Mouse (Mus musculus): ENCODE results near the gene Ecsit. TPM values are rescaled to one million over a fixed set of nuclear protein-coding genes. Genes with fewer than 3 reads are reported as not detected.

Ecsit gene
- polyA plus RNA-seq (2015; fragmentation: Illumina TruSeq; extraction: RNeasy Lipid Tissue Mini Kit (QIAGEN cat#74804); ENCODE audit: insufficient read depth, low replicate concordance): 12.2 TPM

DNA sequence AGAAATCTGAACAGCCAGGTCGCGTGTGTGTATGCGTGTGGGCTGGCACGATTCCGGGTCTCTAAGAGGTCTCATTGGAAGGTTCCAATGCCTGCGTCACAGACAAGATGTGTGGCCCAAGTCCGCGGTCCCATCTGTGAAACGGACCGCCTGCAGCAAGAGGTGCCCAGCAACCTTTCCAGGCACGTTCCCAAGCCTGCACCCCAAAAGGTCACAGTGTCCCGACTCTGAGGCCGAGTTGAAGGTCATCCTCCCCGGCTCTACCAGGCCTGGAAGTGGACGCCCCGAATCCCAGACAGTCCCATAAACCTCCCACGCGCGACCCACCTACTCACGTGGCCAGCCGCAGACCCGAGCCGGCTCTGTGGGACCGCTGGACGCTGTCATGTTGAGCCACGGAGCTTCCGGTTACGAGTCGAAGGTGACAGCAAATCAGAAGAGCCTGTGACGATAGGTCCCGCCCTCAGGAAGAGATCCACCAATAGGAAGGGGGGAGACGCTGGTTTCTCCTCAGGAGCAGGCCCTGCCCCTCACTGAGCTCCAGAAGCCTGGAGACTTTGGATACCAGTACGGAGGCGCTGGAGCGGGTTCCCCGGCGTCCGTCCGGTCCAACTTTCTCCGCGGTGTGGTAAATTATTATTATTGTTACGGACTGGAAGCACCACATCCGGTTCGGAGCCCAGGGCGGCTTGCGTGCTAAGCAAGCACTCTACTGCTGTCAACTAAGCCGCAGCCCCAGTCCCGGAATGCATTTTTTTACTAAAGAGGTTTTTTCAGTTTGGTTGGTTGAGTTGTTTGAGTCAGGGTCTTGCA is at the start of gene Ecsit:
Gene Ecsit, minus strand, starts transcription at position 417 of the 813 bp plus-strand sequence.

DNA sequence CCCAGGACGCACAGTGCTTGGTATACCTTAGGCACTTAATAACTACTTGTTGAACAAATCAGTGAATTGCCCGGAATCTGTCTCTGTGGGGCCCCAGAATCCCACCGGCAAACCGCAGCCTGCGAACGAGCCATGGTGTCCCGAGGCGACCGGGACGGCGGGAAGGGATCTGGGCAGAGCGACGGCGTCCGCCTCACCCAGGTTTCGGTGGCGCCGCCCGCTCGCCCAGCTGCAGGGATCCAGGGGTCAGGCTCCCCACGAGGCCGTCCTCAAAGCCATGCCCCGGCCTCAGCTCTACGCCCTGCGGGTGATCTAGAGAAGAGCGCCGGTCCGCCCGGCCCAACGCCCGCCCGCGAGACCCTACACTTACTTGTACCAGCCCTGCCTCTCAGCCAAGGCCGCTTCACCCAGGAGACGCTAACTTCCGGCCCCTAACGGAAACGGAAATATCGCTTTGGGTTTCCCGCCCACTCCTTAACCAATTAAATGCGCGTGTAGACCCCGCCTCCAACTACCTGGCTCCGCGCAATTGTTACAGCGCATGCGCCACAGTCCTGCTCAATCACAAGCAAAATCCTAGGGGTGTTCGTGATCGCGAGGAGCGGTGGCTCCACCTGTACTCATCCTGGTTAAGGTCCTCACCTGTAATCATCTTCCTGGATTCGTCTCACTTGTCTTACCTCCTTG is 31.6 kb upstream of the Ecsit start, which contains the start of gene Elof1:
Gene Elof1, minus strand, starts transcription at position 433 of the 687 bp plus-strand sequence.

DNA sequence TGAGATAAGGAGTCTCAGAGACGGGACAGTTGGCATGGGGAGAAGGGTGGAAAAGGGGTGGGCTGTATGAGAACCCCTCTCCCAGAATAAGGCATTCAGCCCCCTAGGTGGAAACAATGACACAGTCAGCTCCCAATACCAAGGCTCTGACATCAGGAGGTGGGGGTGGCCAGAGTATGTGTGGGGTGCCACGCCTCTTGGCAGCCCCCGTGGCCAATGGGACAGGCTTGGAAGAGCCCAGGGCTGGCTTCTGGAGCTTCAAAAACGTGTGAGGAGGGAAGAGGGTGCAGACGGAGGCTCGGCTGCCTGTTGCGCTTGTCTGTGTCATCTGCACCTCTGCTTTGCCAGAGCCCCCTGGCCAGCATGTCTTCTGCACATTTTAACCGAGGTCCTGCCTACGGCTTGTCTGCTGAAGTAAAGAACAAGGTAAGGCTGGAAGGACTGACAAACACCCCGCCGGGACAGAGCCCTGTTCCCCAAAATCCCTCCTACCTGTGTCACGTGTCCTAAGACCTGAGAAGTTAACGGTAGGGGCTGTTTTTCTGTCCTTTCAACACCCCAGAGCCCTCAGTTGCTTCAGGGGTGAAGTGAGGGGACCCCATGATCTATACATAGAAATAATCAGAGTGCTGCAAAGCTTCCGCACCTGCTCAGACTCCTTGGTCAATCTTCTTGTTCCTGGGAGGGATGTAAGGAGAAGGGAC is 13.9 kb upstream of the Ecsit start, which contains the start of gene Cnn1:
Gene Cnn1, plus strand, starts transcription at position 224 of the 704 bp plus-strand sequence.

DNA sequence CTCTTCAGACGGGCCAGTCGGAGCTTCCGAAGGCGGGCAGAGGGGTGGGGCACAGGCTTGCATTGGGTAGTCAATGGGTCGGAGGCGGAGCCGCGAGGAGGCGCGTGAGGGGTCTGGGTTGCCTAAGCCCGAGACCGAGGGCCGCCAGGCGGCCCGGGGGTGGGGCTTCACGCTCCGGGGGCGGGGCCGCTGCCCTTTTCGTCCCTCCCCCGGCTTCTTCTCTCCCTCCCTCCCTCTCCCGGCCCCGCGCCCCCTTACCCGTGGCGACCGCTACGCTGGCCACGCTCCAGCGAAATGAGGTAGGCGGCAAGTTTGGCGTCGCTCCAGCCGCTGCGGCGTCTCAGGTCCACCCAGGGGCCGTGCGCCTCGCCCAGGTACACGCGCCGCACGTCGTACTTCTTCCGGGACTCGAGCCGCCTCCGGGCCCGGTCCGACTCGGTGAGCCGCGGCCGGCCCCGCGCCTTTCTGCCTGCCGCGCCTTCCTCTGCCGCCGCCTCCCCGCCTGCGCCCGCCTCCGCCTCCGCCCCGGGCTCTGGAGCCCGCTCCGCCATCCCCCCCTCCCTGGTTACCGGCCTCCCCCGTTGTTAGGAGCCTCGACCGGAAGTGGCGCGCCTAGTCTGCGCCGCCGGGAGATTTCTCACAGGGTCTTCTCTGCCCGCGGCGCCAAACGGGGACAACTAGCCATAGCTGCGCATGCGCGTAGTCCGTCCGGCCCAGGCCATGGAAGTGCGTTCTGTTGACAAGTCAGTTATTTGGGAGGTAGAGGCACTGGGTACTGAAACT is 14.3 kb downstream of the Ecsit start, which contains the start of the genes Gm49318 and Zfp653:
Gene Gm49318, minus strand, starts transcription at position 469 of the 783 bp plus-strand sequence.
Gene Zfp653, minus strand, starts transcription at position 586 of the 783 bp plus-strand sequence.

DNA sequence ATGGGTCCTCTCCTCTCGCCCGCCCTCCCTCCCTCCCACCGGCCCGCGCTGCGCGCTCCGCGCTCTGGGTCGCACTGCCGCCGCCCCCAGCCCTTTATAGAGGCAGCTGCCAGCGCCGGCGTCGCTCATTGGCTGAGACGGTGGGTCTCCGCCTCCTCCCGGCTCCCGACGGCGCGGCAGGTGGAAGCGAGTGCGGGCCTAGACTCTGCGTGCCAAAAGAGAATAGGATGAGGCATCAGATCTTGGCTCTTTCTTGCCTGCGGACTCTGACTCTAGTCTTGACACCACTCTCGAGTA is 33.3 kb downstream of the Ecsit start, which contains the start of gene Elavl3:
Gene Elavl3, minus strand, starts transcription at position 66 of the 297 bp plus-strand sequence.

Other genes starting within 250 kb of the Ecsit start
- gene Angptl8, start 249.9 kb downstream of the Ecsit start, polyA plus RNA-seq (2015; fragmentation: Illumina TruSeq; extraction: RNeasy Lipid Tissue Mini Kit (QIAGEN cat#74804); ENCODE audit: insufficient read depth, low replicate concordance): not detected
- gene Dock6, start 232.8 kb downstream of the Ecsit start, polyA plus RNA-seq (2015; fragmentation: Illumina TruSeq; extraction: RNeasy Lipid Tissue Mini Kit (QIAGEN cat#74804); ENCODE audit: insufficient read depth, low replicate concordance): 14.7 TPM
- gene Rab3d, start 167.2 kb downstream of the Ecsit start, polyA plus RNA-seq (2015; fragmentation: Illumina TruSeq; extraction: RNeasy Lipid Tissue Mini Kit (QIAGEN cat#74804); ENCODE audit: insufficient read depth, low replicate concordance): 7.7 TPM
- gene Ccdc159, start 158.0 kb downstream of the Ecsit start, polyA plus RNA-seq (2015; fragmentation: Illumina TruSeq; extraction: RNeasy Lipid Tissue Mini Kit (QIAGEN cat#74804); ENCODE audit: insufficient read depth, low replicate concordance): 0.79 TPM
- gene Tmem205, start 157.9 kb downstream of the Ecsit start, polyA plus RNA-seq (2015; fragmentation: Illumina TruSeq; extraction: RNeasy Lipid Tissue Mini Kit (QIAGEN cat#74804); ENCODE audit: insufficient read depth, low replicate concordance): 3.3 TPM
- gene Plppr2, start 148.4 kb downstream of the Ecsit start, polyA plus RNA-seq (2015; fragmentation: Illumina TruSeq; extraction: RNeasy Lipid Tissue Mini Kit (QIAGEN cat#74804); ENCODE audit: insufficient read depth, low replicate concordance): 0.70 TPM
- 10.0 TPM for gene Swsap1, start 129.7 kb downstream of the Ecsit start, polyA plus RNA-seq (2015; fragmentation: Illumina TruSeq; extraction: RNeasy Lipid Tissue Mini Kit (QIAGEN cat#74804); ENCODE audit: insufficient read depth, low replicate concordance)
- 2.1 TPM for gene Epor, start 121.9 kb downstream of the Ecsit start, polyA plus RNA-seq (2015; fragmentation: Illumina TruSeq; extraction: RNeasy Lipid Tissue Mini Kit (QIAGEN cat#74804); ENCODE audit: insufficient read depth, low replicate concordance)
- gene Rgl3, start 96.0 kb downstream of the Ecsit start, polyA plus RNA-seq (2015; fragmentation: Illumina TruSeq; extraction: RNeasy Lipid Tissue Mini Kit (QIAGEN cat#74804); ENCODE audit: insufficient read depth, low replicate concordance): 2.1 TPM
- gene Ccdc151, start 82.8 kb downstream of the Ecsit start, polyA plus RNA-seq (2015; fragmentation: Illumina TruSeq; extraction: RNeasy Lipid Tissue Mini Kit (QIAGEN cat#74804); ENCODE audit: insufficient read depth, low replicate concordance): not detected
- gene Prkcsh, start 82.6 kb downstream of the Ecsit start, polyA plus RNA-seq (2015; fragmentation: Illumina TruSeq; extraction: RNeasy Lipid Tissue Mini Kit (QIAGEN cat#74804); ENCODE audit: insufficient read depth, low replicate concordance): 29.0 TPM
- not detected for gene Elavl3, start 33.4 kb downstream of the Ecsit start, polyA plus RNA-seq (2015; fragmentation: Illumina TruSeq; extraction: RNeasy Lipid Tissue Mini Kit (QIAGEN cat#74804); ENCODE audit: insufficient read depth, low replicate concordance)
- not detected for gene Gm49318, start 14.2 kb downstream of the Ecsit start, polyA plus RNA-seq (2015; fragmentation: Illumina TruSeq; extraction: RNeasy Lipid Tissue Mini Kit (QIAGEN cat#74804); ENCODE audit: insufficient read depth, low replicate concordance)
- gene Zfp653, start 14.1 kb downstream of the Ecsit start, polyA plus RNA-seq (2015; fragmentation: Illumina TruSeq; extraction: RNeasy Lipid Tissue Mini Kit (QIAGEN cat#74804); ENCODE audit: insufficient read depth, low replicate concordance): 5.6 TPM
- 12.6 TPM for gene Cnn1, start 13.8 kb upstream of the Ecsit start, polyA plus RNA-seq (2015; fragmentation: Illumina TruSeq; extraction: RNeasy Lipid Tissue Mini Kit (QIAGEN cat#74804); ENCODE audit: insufficient read depth, low replicate concordance)
- gene Elof1, start 31.7 kb upstream of the Ecsit start, polyA plus RNA-seq (2015; fragmentation: Illumina TruSeq; extraction: RNeasy Lipid Tissue Mini Kit (QIAGEN cat#74804); ENCODE audit: insufficient read depth, low replicate concordance): 40.6 TPM
- gene Acp5, start 50.3 kb upstream of the Ecsit start, polyA plus RNA-seq (2015; fragmentation: Illumina TruSeq; extraction: RNeasy Lipid Tissue Mini Kit (QIAGEN cat#74804); ENCODE audit: insufficient read depth, low replicate concordance): 117 TPM
- 7.4 TPM for gene Pigyl, start 71.4 kb upstream of the Ecsit start, polyA plus RNA-seq (2015; fragmentation: Illumina TruSeq; extraction: RNeasy Lipid Tissue Mini Kit (QIAGEN cat#74804); ENCODE audit: insufficient read depth, low replicate concordance)
- gene Zfp872, start 102.7 kb upstream of the Ecsit start, polyA plus RNA-seq (2015; fragmentation: Illumina TruSeq; extraction: RNeasy Lipid Tissue Mini Kit (QIAGEN cat#74804); ENCODE audit: insufficient read depth, low replicate concordance): 0.07 TPM
- 82.7 TPM for gene Zfp809, start 140.3 kb upstream of the Ecsit start, polyA plus RNA-seq (2015; fragmentation: Illumina TruSeq; extraction: RNeasy Lipid Tissue Mini Kit (QIAGEN cat#74804); ENCODE audit: insufficient read depth, low replicate concordance)
- 2.8 TPM for gene Zfp599, start 174.5 kb upstream of the Ecsit start, polyA plus RNA-seq (2015; fragmentation: Illumina TruSeq; extraction: RNeasy Lipid Tissue Mini Kit (QIAGEN cat#74804); ENCODE audit: insufficient read depth, low replicate concordance)
- 21.3 TPM for gene Zfp810, start 222.2 kb upstream of the Ecsit start, polyA plus RNA-seq (2015; fragmentation: Illumina TruSeq; extraction: RNeasy Lipid Tissue Mini Kit (QIAGEN cat#74804); ENCODE audit: insufficient read depth, low replicate concordance)

Measured in spleen, adult 10 weeks (tissue).